Mouse (Mus musculus): ENCODE results near the gene Tmem184a. TPM values are rescaled to one million over a fixed set of nuclear protein-coding genes. Genes with fewer than 3 reads are reported as not detected.

Gene Tmem184a
- total RNA-seq (2022), result 1 to 10 TPM in 1 of 4 experiments, under 1 TPM in 3; 0.37 to 1.1 (median 0.68) TPM

- DNase-seq (ENCODE audit: low spot score in 2 of 2), result no peak
Observed at GRCm38 (mm10) chr5:139819538-139820181, at the start of gene Tmem184a. Tmem184a (minus strand) TSS chr5:139819917.

- DNase-seq (ENCODE audit: low spot score in 2 of 2), result peak in 1 of 2 experiments; percentile 14
Observed at GRCm38 (mm10) chr5:139862759-139863158, 43.0 kb upstream of the Tmem184a start.

- no peak for DNase-seq (ENCODE audit: low spot score in 2 of 2)
Observed at GRCm38 (mm10) chr5:139860328-139861104, 40.8 kb upstream of the Tmem184a start.

GRCm38 (mm10) chr5:139849626-139850320 lies 30.1 kb upstream of the Tmem184a start:
- no peak for DNase-seq (ENCODE audit: low spot score in 2 of 2)

DNA sequence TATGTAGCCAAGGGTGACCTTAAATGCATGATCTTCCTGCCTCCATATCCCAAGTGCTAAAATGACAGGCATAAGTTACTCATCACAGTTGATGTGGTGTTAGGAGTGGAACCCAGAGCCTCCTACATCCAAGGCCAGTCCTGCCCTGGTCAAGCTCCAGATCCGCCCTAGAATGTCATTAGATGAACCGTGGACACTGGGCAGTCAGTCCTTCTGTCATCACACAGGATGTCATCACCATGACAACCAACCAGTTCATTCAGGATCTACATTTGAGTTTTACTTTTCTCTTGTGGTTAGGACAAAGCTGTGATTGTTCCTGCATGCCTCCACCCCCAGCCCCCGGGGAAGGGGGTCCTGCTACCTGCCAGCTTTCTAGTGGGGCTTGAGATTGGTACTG lies 19.4 kb upstream of the Tmem184a start:
- DNase-seq (ENCODE audit: low spot score in 2 of 2), result no peak

- DNase-seq (ENCODE audit: low spot score in 2 of 2), result no peak
Observed at GRCm38 (mm10) chr5:139838476-139838892, 18.8 kb upstream of the Tmem184a start.

GRCm38 (mm10) chr5:139835706-139836105 lies 16.0 kb upstream of the Tmem184a start:
- no peak for DNase-seq (ENCODE audit: low spot score in 2 of 2)

DNA sequence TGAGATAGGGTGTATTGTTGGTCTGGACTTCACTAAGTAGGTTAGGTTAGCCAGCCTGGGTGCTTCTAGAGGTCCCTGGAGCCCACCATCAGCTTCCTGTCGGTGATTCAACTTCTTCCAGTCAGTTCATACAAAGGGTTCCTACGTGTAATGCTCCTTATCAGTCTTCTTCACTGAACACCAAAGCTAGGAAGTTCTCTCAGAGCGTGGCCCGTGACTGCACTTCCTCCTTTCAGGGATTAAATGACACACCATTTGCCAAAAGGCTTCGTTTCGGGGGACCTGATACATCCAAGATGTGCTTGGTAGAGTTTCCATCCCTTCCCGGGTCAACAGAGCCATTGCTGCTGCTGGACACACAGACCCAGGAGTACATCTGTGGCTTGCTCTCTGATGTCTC lies 12.4 kb upstream of the Tmem184a start:
- DNase-seq (ENCODE audit: low spot score in 2 of 2), result no peak

DNA sequence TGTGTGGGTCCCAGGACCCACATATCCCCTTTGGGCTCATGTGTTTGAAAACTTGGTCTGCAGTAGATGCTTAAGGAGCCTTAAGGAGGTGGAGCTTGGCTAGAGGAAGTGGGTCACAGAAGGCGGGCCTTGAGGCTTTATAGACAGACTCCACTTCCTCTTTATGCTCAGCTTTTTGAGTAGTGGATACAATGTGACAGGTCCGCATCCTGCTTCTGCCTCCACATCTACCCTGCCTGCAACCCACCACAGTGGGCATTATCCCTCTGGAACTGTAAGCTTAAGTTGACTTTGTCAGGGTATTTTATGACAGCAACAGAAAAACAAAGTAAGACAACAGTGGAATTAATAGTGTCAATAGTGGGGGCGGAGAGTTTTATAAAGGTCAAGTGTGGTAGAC lies 11.0 kb upstream of the Tmem184a start:
- no peak for DNase-seq (ENCODE audit: low spot score in 2 of 2)

DNA sequence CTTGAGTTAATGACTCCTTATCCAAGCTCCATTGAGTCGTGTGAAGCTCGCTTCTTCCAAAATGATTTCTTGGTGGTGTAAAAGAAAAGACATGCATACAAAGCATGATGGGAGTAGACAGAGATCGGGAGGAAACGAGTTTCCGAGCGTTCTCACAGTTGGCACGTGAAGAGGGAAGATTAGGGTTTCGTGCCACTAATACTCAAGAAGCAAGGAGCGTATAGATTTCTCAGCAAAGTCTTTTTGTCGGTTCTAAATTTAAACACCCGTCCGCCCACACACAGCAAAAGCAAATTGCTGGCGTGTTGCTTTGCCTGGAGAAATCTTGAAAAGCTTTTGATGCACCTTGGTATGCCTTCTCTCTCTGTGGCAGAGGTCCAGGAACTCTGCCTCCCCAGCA lies 9.7 kb upstream of the Tmem184a start:
- DNase-seq (ENCODE audit: low spot score in 2 of 2), result no peak

DNA sequence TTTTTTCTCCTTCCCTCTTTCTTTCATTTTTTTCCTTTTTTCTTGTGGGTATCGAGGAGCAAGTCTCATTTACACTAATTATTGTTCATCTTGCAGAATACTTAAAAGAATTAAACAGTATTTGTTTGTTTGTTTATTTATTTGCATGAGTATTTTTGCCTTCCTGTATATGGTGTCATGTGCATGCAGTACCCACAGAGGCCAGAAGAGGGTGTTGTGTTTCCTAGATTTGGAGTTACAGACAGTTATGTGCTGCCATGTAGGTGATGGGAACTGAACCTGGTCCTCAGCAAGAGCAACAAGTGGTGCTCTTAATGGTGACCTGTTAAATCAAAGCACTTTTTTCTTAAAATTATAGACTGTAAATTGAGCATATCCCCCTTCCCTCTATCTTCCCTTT lies 7.9 kb upstream of the Tmem184a start:
- DNase-seq (ENCODE audit: low spot score in 2 of 2), result no peak

- DNase-seq (ENCODE audit: low spot score in 2 of 2), result peak; percentile 74 to 90
Observed at GRCm38 (mm10) chr5:139826357-139827055, 6.8 kb upstream of the Tmem184a start, which contains the start of the genes Gm26938 and Psmg3. Gm26938 (minus strand) TSS chr5:139826407. Psmg3 (minus strand) TSS chr5:139826885.

- DNase-seq (ENCODE audit: low spot score in 2 of 2), result no peak
Observed at GRCm38 (mm10) chr5:139825947-139826346, 6.2 kb upstream of the Tmem184a start.

DNA sequence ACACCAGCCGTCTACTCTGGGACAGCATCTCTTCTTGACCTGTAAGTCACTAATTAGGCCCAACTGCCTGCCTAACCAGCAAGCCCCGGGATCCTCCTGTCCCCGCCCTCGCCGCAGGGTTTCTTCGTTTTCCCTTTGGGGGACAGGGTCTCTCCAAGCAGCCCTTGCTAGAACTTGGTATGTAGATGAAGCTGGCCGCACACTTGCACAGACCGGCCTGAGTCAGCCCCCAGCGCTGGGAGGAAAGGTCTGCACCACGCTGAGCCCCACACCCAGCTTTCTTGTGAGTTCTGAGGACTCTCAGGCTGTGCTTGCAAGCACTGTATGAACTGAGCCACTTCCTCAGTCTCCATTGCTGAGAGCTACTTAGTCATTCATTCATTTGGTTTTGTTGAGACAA lies 4.8 kb upstream of the Tmem184a start:
- no peak for DNase-seq (ENCODE audit: low spot score in 2 of 2)

- DNase-seq (ENCODE audit: low spot score in 2 of 2), result no peak
Observed at GRCm38 (mm10) chr5:139821466-139822459, 2.0 kb upstream of the Tmem184a start.

DNA sequence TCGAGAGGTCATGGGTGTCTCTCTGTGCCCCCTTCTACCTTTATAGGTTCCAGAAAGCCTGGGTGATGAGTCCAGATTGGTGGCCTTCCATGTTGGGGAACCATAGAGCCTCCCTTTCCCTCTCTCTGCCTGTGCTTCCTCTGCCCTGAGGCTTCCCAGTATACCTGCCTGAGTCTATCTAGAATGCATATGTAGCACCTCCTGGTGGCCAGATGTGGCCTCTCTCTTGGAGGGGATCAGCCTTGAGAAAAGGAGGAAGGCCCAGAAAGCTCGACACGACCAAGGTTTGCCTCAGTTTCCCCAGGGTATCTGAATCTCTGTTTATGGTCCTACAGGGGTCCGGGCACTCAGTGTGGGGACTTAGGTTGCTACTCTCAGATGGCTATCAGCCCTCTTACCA lies 916 bp downstream of the Tmem184a start:
- DNase-seq (ENCODE audit: low spot score in 2 of 2), result no peak

- DNase-seq (ENCODE audit: low spot score in 2 of 2), result no peak
Observed at GRCm38 (mm10) chr5:139818056-139818455, 1.7 kb downstream of the Tmem184a start.

- DNase-seq (ENCODE audit: low spot score in 2 of 2), result no peak
Observed at GRCm38 (mm10) chr5:139817292-139817691, 2.4 kb downstream of the Tmem184a start.

GRCm38 (mm10) chr5:139816445-139816844 lies 3.3 kb downstream of the Tmem184a start:
- no peak for DNase-seq (ENCODE audit: low spot score in 2 of 2)

GRCm38 (mm10) chr5:139815964-139816363 lies 3.8 kb downstream of the Tmem184a start:
- no peak for DNase-seq (ENCODE audit: low spot score in 2 of 2)

Data from layer of hippocampus, adult 8-10 months (tissue).